Mouse (Mus musculus) T-helper 1 cell (primary cell): Measurements from ENCODE around the gene Cd9.

Experiments used
- in situ Hi-C: fragments of 300-600 bp; cut with MboI, MseI; formaldehyde crosslinking; loops from one replicate; pipeline ENCODE4 v1.15.1; 2025; ENCODE audit warnings: high pct_unique_total_duplicates

Gene Cd9

DNA sequence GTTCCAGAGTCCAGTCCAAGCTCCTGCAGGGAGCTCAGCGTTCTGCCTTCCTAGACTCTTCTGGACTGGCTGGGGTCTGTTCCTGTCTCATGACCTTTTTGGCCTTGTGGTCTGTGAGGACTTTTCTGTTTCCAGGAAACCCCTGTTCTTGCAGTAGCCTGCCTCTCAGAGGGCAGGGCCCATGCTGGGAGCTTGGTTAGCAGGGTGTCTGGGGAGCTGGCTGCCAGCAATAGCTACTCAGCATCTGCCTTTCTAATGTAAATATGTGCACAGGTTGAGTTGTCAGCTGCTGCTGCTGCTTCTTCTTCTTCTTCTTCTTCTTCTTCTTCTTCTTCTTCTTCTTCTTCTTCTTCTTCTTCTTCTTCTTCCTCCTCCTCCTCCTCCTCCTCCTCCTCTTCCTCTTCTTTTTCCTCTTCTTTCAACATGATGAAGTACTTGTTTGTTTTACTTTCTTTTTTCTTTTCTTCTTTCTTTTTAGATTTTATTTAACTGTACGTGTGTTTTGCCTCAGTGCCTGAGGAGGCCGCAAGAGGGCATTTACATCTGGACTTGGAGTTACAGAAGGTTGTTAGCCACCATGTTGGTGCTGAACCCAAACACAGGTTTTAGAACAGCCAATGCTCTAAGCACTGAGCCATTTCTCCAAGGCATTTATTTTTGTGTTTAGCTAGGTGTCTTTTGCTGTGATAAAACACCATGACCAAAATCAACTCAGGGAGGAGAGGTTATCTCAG, 10.2 kb upstream of the Cd9 start:
- in situ Hi-C loops = loop anchor here (5.0 kb wide), 2 partner anchors 68 to 98 kb away; no protein-coding TSS in a partner anchor

DNA sequence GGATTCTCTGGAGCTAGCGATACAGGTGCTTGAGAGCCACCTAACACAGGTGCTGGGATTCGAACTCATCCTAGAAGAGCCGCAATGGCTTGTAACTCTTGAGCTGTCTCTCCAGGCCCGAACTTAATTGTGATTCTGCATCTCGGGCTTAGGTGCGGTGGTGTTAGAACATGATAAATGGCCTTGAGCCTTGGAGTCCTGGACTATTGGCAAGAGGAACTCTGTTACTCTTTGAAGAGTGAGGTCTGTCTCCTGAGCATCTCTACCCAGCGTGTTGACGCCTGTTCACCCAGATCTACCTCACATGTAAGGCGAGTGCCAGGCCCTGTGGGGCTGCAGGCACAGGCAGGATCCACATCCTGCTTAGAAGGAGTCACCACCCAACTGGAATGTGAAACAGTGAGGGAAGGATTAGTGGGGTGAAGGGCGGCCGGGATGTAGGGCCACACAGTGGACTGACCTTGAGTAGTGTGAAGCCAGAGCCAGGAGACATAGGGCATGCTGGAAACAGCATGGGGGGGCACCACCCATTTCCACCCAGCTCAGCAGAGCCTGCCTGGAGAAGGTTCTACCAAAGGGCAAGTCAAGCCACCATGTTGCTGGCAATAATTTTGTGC, 8.7 kb upstream of the Cd9 start:
- in situ Hi-C loops = loop anchor here (5.0 kb wide), 2 partner anchors 69 to 99 kb away; no protein-coding TSS in a partner anchor

DNA sequence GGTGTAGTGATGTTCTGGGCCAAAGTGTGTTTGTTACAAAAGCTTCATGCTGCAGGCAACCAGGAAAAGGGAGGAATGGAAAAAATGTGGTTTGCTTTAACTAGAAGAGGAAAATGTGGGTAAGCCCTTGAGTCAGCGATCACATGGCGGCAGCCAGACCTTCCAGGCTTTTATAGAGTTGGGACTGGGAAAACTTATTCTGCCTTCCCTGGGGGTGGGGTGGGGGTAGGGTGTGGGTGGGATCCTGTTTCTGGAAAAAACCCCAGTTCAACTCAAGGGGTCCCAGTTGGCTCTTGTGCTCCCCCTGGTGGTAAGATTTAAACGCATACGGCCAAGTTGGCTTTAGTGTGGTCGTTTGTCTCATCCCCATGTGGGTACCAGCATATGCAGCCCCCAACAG, 3.5 kb upstream of the Cd9 start:
- in situ Hi-C loops = loop anchor here (25.0 kb wide), 2 partner anchors 836 to 1939 kb away; partner anchors contain the start of genes Lpcat3 and Parp11

- in situ Hi-C loops = loop anchor here (25.0 kb wide), 2 partner anchors 834 to 1941 kb away; partner anchors contain the start of genes Lpcat3 and Parp11
Measured at GRCm38 (mm10) chr6:125496417-125496816, 1.8 kb upstream of the Cd9 start.

DNA sequence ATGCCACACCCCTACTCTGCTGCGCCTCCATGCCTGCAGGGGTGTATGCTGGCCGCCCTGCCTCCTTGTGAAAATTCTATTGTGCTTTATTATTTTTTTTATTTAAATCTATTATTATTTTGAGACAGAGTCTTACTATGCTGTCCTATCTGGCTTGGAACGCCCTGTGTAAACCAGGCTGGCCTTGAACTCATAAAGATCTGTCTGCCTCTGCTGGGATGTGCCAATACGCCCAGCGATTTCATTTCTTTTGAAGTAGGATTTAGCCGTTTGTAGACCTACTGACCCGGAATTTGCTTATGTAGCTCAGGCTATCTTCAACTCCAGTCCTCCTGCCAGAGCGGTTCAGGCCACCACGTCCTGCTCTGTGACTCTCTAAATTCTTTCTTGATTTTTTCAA, 770 bp upstream of the Cd9 start:
- in situ Hi-C loops = loop anchor here (25.0 kb wide), 2 partner anchors 833 to 1942 kb away; partner anchors contain the start of genes Lpcat3 and Parp11

DNA sequence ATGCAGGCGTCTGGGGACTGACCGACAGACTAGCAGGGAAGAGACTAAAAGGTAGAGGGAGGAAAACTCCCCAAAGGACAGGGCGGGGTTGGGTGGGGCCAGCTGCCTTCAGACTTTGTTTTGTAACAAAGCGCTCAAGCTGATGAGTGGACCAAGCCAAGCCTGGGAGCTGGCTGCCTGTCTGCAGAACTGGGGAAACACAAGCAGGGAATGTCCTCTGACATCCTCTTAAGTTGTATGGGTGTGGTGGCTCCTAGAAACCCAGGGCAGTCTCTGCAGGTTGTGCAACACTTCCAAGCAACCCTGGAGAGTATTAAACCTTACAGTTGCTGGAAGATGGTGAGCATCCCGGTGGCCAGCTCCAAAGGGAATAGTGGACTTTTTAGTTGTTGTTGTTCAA, 1.4 kb downstream of the Cd9 start:
- in situ Hi-C loops = loop anchor here (25.0 kb wide), 2 partner anchors 831 to 1944 kb away; partner anchors contain the start of genes Lpcat3 and Parp11

DNA sequence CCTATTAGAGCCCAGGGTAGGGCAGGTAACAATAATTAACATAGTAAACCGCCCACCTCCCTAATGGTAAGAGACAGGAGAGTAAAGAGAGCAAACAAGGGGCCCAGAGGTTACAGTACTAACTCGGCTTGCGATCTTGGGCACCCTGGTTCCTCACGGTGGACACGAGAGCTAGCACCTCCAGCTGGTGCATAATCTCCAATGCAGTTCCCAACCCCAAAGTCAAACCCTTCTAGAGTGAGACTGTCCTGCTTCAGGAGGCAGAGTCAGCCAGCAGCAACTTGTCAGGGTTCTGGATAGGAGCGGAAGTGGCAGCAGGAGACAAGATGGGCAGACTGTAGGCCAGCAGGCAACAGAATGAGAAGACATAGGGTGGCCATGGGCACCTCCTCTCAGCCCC, 1.9 kb downstream of the Cd9 start:
- in situ Hi-C loops = loop anchor here (25.0 kb wide), 2 partner anchors 830 to 1945 kb away; partner anchors contain the start of genes Lpcat3 and Parp11

DNA sequence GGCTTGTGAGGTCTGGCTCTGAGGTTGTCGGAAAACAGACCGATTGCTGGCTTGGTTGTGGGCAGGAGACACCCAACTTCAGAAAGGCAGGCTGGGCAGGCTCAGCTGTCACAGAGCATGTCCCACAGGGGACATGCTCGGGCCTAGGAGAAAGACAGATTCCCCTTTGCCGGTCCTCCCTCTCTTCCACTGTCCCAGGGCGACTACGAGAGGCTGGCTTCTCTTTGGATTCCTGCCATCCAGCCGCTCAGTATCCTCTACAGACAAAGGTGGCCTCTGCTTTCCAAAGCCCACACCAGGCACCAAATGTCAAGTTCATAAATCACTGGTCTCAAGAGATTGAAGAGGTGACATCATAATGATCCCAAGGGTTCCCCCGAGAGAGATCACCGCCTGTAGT, 2.6 kb downstream of the Cd9 start:
- in situ Hi-C loops = loop anchor here (25.0 kb wide), 2 partner anchors 830 to 1945 kb away; partner anchors contain the start of genes Lpcat3 and Parp11

- in situ Hi-C loops = loop anchor here (25.0 kb wide), 2 partner anchors 829 to 1946 kb away; partner anchors contain the start of genes Lpcat3 and Parp11
Measured at GRCm38 (mm10) chr6:125491393-125491792, 3.2 kb downstream of the Cd9 start.

DNA sequence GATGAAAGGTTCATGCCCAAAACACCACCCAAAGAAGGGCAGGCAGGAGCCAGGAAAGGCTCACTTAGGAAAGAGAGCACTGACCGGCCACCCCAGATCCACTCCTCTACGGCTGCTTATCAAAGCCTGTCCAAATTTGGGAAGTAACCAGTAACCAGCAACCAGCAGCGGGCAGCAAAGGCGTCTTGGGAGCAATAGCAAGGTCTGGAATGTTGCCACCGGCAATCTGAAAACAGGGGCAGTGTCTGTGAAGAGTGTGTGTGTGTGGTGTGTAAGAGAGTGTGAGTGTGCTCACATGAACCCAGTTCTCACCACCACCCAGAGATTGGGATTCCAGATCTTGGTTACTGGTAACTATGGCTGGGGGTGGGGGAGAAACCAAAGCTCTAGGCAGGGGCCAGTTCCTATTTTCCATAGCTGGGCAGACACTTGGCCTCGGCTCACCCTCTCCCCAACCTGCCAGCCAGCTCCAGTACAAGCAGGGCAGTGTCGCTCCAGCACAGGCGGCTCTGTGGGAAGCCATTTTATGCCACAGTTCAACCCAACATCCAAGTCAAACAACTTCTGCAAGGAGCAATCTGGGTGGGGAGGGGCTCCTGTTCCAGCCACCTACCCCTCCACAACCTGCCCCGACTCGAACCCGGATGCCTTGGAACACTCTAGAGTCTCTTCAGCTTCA, 4.6 kb downstream of the Cd9 start:
- in situ Hi-C loops = loop anchor here (25.0 kb wide), 2 partner anchors 828 to 1947 kb away; partner anchors contain the start of genes Lpcat3 and Parp11

GRCm38 (mm10) chr6:125485589-125485988, 9.0 kb downstream of the Cd9 start:
- in situ Hi-C loops = loop anchor here (25.0 kb wide), 2 partner anchors 823 to 1952 kb away; partner anchors contain the start of genes Lpcat3 and Parp11

- in situ Hi-C loops = loop anchor here (5.0 to 25.0 kb wide), 4 partner anchors 57 to 1953 kb away; partner anchors contain the start of genes Lpcat3 and Parp11
Measured at GRCm38 (mm10) chr6:125484721-125485120, 9.9 kb downstream of the Cd9 start.

DNA sequence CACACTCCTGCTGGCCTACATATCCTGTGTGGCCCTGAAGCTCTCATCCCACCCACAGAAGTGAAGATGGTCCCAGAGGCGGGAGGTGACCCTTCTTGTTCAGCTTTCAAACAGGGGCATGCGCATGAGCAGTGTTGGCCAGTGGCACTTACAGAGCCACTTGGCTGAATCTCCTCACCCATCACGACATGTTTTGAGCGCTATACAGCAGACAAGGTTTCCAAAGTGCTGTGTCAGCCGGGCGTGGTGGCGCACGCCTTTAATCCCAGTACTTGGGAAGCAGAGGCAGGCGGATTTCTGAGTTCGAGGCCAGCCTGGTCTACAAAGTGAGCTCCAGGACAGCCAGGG, 10.3 kb downstream of the Cd9 start:
- in situ Hi-C loops = loop anchor here (5.0 to 25.0 kb wide), 4 partner anchors 57 to 1953 kb away; partner anchors contain the start of genes Lpcat3 and Parp11

DNA sequence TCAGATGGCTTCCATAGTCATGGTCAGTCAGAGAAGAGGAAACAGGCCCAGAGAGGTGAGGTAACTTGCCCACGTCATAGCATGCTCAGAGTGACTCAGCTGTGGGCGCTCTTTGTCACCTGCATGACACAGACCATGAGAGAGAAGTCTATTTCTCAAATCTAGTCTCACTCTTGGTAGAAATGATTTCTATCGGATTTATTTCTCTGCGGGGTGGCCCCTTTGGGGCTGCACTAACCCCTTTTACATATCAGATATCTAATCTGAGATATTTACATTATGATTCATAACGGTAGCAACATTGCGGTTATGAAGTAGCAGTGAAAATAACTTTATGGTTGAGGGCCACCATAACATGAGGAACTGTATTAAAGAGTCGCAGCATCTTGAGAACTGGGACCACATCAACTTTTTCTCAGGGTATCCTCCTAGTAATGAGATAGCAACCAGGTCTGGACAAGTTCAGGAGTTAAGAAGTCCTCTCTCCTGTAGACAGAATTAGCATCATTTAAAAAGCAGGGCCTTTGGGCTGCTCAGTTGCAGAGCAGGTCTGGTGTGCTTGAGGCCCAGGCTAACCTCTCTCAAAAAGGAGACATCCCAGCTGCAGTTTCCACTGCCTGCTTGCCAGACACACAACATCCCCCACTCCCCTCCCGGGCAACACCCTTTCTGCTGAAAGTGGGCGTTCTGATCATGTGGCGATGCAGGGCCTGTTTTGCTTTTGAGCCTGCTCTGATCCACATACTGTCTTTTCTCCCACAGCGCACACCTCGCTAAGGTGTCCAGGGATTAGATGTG, 10.9 kb downstream of the Cd9 start:
- in situ Hi-C loops = loop anchor here (5.0 to 25.0 kb wide), 4 partner anchors 56 to 1954 kb away; partner anchors contain the start of genes Lpcat3 and Parp11

DNA sequence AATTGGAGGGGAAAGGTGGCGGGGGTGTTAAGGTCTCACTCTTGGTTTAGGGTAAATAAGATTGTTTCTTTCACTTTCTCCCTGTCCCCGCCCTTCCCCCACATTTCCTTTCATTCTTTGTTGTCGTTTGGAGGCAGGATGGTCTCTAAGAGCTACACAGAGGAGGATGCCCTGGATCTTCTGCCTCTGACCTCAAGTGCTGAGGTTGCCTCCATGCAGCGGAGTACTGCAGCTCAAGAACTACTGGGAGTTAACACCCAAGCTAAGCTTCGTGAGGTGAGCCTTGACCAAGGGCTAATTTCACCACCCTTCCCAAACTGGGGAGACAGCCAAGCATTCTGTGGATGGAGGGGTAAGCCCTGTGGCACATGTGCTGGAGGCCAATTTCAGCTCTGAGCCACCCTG, 12.2 kb downstream of the Cd9 start:
- in situ Hi-C loops = loop anchor here (5.0 to 25.0 kb wide), 4 partner anchors 55 to 1955 kb away; partner anchors contain the start of genes Lpcat3 and Parp11

GRCm38 (mm10) chr6:125481667-125482390, 12.8 kb downstream of the Cd9 start:
- in situ Hi-C loops = loop anchor here (5.0 to 25.0 kb wide), 4 partner anchors 55 to 1955 kb away; partner anchors contain the start of genes Lpcat3 and Parp11

- in situ Hi-C loops = loop anchor here (5.0 to 25.0 kb wide), 4 partner anchors 53 to 1957 kb away; partner anchors contain the start of genes Lpcat3 and Parp11
Measured at GRCm38 (mm10) chr6:125480396-125481361, 13.9 kb downstream of the Cd9 start.

DNA sequence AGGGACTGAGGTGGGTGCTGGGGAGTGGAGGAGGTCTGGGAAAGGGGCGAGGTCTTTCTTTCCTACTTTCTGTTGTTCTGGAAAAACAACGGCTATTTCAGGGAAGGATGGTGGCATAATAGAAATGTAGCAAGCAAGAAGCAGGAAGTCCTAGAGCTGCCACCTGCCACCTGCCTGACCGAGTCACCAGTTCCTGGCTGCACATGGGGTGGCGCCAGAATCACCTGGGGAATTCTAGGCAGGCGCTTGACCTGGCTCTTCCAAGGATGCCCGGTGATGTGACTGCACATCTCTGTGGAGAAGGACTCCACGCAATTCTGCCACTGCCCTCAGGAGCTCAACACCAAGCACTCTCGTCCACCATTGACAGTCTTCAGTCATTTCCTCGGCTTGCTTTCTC, 15.2 kb downstream of the Cd9 start:
- in situ Hi-C loops = loop anchor here (10.0 to 25.0 kb wide), 3 partner anchors 817 to 1958 kb away; partner anchors contain the start of genes Lpcat3 and Parp11
